Mouse (Mus musculus) C2C12 (cell line): ENCODE data around the gene Fstl1. TPM values are rescaled to one million over a fixed set of nuclear protein-coding genes. Genes with fewer than 3 reads are reported as not detected.

Experiments used
- H3K27me3 ChIP-seq: one replicate; pipeline ENCODE4 v1.6.1; 2011; ENCODE audit not compliant: control insufficient read depth, insufficient read depth, insufficient read length
- H3K36me3 ChIP-seq: one replicate; pipeline ENCODE4 v1.6.1; 2011; ENCODE audit not compliant: control insufficient read depth, insufficient read depth
- H3K4me3 ChIP-seq: one replicate; pipeline ENCODE4 v1.5.1; 2011; ENCODE audit warnings: mild to moderate bottlenecking, control low read depth; ENCODE audit not compliant: poor library complexity, insufficient read depth, severe bottlenecking
- H3K79me2 ChIP-seq: one replicate; pipeline ENCODE4 v1.6.1; 2011; ENCODE audit not compliant: control insufficient read depth, insufficient read depth
- H3K79me3 ChIP-seq: one replicate; pipeline ENCODE4 v1.6.1; 2011; ENCODE audit warnings: low read depth, control low read depth
- H3ac ChIP-seq: one replicate; pipeline ENCODE3; 2011; ENCODE audit warnings: low read depth; ENCODE audit not compliant: control insufficient read depth, insufficient read length
- CEBPB ChIP-seq: IDR thresholded peaks from one replicate; pipeline ENCODE4 v1.6.1; 2011; ENCODE audit warnings: low read depth, mild to moderate bottlenecking, control low read depth, moderate library complexity
- CTCF ChIP-seq: IDR thresholded peaks from one replicate; pipeline ENCODE4 v1.5.1; 2011; ENCODE audit not compliant: control insufficient read depth, insufficient read depth, insufficient read length
- FOSL1 ChIP-seq: IDR thresholded peaks from one replicate; pipeline ENCODE4 v1.8.0; 2011; ENCODE audit warnings: mild to moderate bottlenecking, low read length; ENCODE audit not compliant: poor library complexity, insufficient read depth, severe bottlenecking
- MAX ChIP-seq: IDR thresholded peaks from one replicate; pipeline ENCODE4 v1.6.1; 2011; ENCODE audit warnings: mild to moderate bottlenecking, control low read depth
- MYOD1 ChIP-seq: IDR thresholded peaks from one replicate; pipeline ENCODE4 v1.6.1; 2011; ENCODE audit warnings: low read depth; ENCODE audit not compliant: control insufficient read depth, insufficient read length
- MYOG ChIP-seq: IDR thresholded peaks from one replicate; pipeline ENCODE4 v1.6.1; 2011; ENCODE audit not compliant: control insufficient read depth, insufficient read length; ENCODE audit errors: extremely low read depth
- USF1 ChIP-seq: IDR thresholded peaks from one replicate; pipeline ENCODE4 v1.6.1; 2011; ENCODE audit warnings: low read depth, mild to moderate bottlenecking, control low read depth, moderate library complexity
- polyA plus RNA-seq: library from polyadenylated mRNA; unstranded; fragments of >200 nt; fragmentation: generic; extraction: Trizol; gene quantifications from one replicate; pipeline ENCODE4 v1.2.1, GENCODE M21; 2012; ENCODE audit warnings: missing spikeins

Fstl1 gene
- polyA plus RNA-seq, 1 experiment: 153 TPM

GRCm38 (mm10) chr16:37732023-37732761, 44.5 kb upstream of the Fstl1 start:
- Histone ChIP-seq H3K27me3 (no peaks in the 10 kb centered on the region), H3K79me2 (no peaks in the 10 kb centered on the region), H3K79me3 (no peaks in the 10 kb centered on the region), H3ac (no peak overlapping the region), H3K36me3 (no peaks in the 10 kb centered on the region), H3K4me3 (no peak overlapping the region)
- TF ChIP-seq MAX (no peak), CTCF (no peak), FOSL1 (no peak), MYOD1 (no peak), USF1 (no peak), MYOG (no peak), CEBPB (no peak)

- H3K79me3 ChIP-seq: no peaks in the 10 kb centered on the region
- H3K79me2 ChIP-seq: no peaks in the 10 kb centered on the region
- no peak for TF ChIP-seq MYOG
- no peak for TF ChIP-seq CTCF
- no peak for TF ChIP-seq CEBPB
- no peak for TF ChIP-seq MAX
- no peak for TF ChIP-seq FOSL1
- TF ChIP-seq MYOD1: no peak
- TF ChIP-seq USF1: no peak
Measured at GRCm38 (mm10) chr16:37740076-37740475, 36.6 kb upstream of the Fstl1 start.

GRCm38 (mm10) chr16:37742266-37742665, 34.4 kb upstream of the Fstl1 start:
- no peaks in the 10 kb centered on the region for H3K27me3 ChIP-seq
- TF ChIP-seq MYOD1 (no peak), FOSL1 (no peak), CEBPB (no peak), CTCF (no peak), USF1 (no peak), MYOG (no peak), MAX (no peak)

More at GRCm38 (mm10) chr16:37740076-37740475, 36.6 kb upstream of the Fstl1 start:
- no peaks in the 10 kb centered on the region for H3K27me3 ChIP-seq
- no peak overlapping the region for H3K4me3 ChIP-seq
- H3K36me3 ChIP-seq: no peaks in the 10 kb centered on the region
- H3ac ChIP-seq: no peak overlapping the region

GRCm38 (mm10) chr16:37752876-37753275, 23.8 kb upstream of the Fstl1 start:
- no peaks in the 10 kb centered on the region for H3K79me3 ChIP-seq

More at GRCm38 (mm10) chr16:37742266-37742665, 34.4 kb upstream of the Fstl1 start:
- no peaks in the 10 kb centered on the region for H3K79me3 ChIP-seq
- H3ac ChIP-seq: no peak overlapping the region
- H3K79me2 ChIP-seq: no peaks in the 10 kb centered on the region
- no peak overlapping the region for H3K4me3 ChIP-seq
- no peaks in the 10 kb centered on the region for H3K36me3 ChIP-seq

GRCm38 (mm10) chr16:37753809-37754208, 22.9 kb upstream of the Fstl1 start:
- Histone ChIP-seq H3ac (no peak overlapping the region), H3K79me2 (no peaks in the 10 kb centered on the region), H3K27me3 (no peaks in the 10 kb centered on the region), H3K4me3 (no peak overlapping the region), H3K36me3 (no peaks in the 10 kb centered on the region), H3K79me3 (no peaks in the 10 kb centered on the region)
- TF ChIP-seq MYOD1 (no peak), MYOG (no peak), MAX (no peak), CEBPB (no peak), CTCF (no peak), FOSL1 (no peak), USF1 (no peak)

More at GRCm38 (mm10) chr16:37752876-37753275, 23.8 kb upstream of the Fstl1 start:
- no peak overlapping the region for H3K4me3 ChIP-seq
- no peaks in the 10 kb centered on the region for H3K27me3 ChIP-seq
- H3ac ChIP-seq: no peak overlapping the region
- H3K36me3 ChIP-seq: no peaks in the 10 kb centered on the region
- no peaks in the 10 kb centered on the region for H3K79me2 ChIP-seq
- TF ChIP-seq FOSL1 (no peak), CEBPB (no peak), CTCF (no peak), USF1 (no peak), MYOG (no peak), MYOD1 (no peak), MAX (no peak)
